Mouse (Mus musculus) megakaryocyte progenitor cell, adult 5-6 weeks (primary cell): ENCODE data around the gene Dalrd3. TPM values are rescaled to one million over a fixed set of nuclear protein-coding genes. Genes with fewer than 3 reads are reported as not detected.

Experiments
- ATAC-seq: replicated peaks from 2 replicates; pipeline ENCODE4 v1.8.0; 2016; ENCODE audit warnings: mild to moderate bottlenecking, moderate TSS enrichment, inconsistent platforms; ENCODE audit not compliant: poor library complexity
- total RNA-seq, 2 experiments: library from RNA; stranded (forward) in 1 of 2; stranded (reverse) in 1 of 2; fragments of 157-497, 149-512 nt in 1 of 2; fragments of 200-1000 nt in 1 of 2; gene quantifications; 2 replicates each; pipeline versions ENCODE4 v1.2.3 to v1.2.4; 2015 to 2017

Dalrd3 gene
- 95.3 and 103 TPM in 2 replicates for total RNA-seq (2015)
- total RNA-seq (2017): 42.7 and 43.4 TPM in 2 replicates

DNA sequence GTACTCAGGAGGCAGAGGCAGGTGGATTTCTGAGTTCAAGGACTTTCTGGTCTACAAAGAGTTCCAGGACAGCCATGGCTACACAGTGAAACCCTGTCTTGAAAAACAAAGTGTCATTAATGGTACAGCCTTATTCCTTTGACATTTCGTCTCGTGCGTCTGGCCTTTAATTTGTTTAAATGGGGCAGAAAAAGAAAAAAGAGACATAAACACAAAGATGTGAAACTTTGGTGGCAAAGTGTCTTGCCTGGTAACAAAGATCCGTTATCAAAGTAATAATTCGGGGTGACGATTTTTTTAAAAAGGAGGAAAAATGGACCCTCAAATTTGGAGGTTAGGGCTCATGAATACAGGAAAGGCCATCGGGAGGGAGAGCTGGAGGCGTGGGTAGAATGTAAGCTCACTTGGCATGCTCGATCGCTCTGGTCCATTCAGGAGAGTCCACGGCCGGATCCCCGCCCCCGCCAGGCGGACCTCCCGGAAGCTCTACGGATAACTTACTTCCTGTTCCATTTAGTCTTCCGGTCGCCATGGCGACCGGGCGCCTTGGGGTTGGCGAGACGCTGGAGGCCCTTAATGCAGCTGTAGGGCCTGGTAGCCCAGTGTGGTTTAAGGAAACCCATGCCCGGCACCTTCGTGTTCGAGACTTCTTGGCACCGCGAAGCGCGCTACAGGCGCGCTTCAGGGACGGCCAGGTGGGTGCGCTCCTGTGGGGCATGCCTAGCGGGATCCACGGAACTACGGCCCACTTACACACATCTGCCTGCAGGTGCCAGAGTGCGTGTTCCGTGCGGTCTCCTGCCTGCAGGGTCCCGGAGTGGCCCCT is at the start of gene Dalrd3:
Gene Dalrd3, plus strand, starts transcription at position 506 of the 826 bp plus-strand sequence.
- peak; percentile 45 for ATAC-seq

DNA sequence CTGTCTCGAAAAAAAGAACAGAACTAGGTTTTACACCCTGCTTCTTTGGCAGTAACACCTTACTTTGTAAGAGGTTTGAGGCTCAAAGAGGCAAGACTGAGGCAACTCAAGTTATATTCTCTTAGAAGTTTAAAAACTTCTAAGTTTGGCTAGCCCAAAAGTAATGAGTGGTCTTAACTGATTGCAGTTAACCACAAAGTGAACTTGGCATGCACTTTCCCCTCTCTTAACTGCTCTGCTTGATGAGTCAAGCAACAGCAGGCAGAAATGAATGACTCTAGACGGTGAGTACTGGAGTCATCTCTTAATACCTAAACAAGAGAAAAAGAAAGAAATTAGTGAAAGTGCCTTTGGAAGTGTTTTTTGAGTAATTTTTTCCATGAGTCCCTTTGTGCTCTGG is 48.1 kb upstream of the Dalrd3 start:
- no peak for ATAC-seq

DNA sequence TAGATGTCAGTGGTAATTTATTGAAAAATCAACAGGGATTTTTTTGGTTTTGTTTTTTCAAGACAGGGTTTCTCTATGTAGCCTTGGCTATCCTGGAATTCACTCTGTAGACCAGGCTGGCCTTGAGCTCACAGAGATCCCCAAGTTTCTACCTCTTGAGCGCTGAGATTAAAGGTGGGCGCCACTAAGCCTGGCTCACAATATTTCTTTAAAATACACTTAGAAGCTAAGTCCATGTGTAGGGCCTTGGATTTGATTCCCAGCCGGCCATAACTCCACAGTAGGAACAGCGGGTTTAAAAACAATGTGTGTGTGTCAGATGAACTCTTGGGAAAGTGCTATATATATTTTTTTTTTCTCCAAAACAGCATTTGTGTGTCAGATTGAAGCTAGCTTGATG is 46.3 kb upstream of the Dalrd3 start:
- no peak for ATAC-seq

DNA sequence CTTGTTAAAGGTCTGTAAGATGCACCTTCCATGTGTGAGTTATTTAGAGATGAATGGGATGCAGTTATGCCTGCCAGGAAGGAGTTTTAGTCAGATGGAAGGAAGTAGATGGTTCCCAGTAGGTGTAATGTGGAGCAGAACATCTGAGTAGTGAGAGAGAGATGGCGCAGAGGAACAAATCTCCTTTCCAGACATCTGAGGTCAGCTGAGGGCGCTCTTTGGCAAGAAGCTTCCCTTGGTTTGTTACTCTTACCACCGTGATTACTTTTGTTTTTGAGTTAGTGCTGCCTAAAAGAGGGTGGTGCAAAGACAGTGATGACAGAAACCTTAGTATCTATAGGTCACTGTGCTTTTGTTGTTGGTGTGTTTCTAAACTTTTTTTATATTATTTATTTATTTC is 44.3 kb upstream of the Dalrd3 start:
- no peak for ATAC-seq

DNA sequence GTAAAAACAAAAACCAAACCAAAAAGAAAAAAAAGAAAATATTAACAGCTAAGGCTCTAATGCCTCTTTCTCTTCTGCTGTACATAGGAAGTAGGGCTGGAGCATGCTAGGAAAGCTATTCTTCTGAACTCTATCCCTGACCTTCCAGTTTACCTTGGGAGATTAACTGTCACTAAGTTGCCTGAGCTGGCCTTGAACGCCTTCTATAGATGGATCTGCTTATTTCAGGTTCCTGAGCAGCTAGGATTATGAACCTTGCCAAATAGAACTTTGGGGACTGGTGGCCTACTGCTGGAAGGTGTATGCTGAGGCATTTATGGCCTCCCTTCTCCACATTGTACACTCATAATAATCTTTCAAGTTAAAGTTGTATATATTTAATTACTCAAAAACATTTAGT is 38.7 kb upstream of the Dalrd3 start:
- no peak for ATAC-seq

DNA sequence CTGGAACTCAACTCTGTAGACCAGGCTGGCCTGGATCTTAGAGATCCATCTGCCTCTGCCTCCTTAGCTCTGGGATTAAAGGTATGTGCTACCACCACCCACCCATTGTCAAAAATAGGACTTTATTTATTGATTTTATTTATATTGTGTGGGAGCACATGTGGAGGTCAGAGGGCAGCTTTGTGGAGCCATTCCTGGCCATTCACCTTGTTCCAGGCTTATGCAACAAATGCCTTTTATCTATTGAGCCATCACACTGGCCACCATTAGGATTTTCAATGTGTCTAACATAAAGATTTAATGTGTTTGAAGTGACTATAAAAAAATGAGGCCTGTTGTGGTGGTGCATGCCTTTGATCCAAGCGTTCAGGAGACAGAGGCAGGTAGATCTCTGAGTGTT is 38.2 kb upstream of the Dalrd3 start:
- no peak for ATAC-seq

DNA sequence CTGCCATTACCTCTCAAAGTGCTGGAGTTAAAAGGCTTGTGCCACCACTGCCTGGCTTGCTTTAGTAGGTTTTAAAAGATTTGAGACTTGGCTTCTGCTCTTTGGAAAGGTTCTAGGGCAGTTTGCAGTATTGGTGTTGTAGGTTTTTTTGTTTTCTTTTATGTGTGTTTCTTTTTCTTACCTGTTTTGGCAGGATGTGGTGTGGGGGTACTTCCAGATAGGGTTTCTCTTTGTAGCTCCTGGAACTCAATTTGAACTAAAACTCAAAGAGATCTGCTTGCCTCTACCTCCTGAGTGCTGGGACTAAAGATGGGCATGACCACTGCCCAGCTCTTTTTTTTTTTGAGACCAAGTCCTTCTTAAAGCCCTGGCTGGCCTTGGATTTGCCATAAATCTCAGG is 28.8 kb upstream of the Dalrd3 start:
- no peak for ATAC-seq

DNA sequence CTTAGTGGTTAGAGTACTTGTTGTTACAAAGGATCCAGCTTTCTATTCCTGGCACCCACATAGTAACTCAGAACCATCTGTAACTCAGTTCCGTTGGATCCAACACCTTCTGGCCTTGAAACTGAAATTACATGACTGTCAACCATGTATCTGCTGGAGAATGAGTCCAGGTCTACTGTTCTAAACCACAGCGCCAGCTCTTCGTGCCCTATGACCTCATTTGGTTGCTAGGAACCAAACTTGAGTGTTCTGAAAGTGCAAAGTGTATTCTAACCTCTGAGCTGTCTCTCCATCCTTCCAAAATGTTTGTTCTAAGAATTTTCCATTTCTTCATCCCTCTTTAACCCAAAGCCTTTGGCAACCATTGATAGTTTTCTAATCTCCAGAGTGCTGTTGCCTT is 23.7 kb upstream of the Dalrd3 start:
- ATAC-seq: no peak

DNA sequence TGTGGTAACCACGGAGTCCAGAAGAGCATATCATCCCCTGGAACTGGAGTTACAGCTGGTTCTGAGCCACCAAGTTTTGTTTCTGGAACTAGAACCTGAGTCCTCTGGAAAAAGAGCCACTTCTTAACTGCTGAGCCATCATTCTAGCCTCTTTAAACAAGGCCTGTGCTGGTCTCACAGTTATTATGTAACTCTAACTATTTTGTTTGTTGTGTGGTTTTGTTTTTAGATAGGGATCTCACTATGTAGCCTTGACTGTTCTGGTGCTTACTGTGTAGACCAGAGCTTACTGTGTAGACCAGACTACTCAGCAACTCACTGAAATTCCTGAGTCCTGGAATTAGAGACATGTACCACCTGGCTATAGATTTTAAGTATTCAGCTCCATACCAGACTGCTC is 22.8 kb upstream of the Dalrd3 start:
- ATAC-seq: no peak

DNA sequence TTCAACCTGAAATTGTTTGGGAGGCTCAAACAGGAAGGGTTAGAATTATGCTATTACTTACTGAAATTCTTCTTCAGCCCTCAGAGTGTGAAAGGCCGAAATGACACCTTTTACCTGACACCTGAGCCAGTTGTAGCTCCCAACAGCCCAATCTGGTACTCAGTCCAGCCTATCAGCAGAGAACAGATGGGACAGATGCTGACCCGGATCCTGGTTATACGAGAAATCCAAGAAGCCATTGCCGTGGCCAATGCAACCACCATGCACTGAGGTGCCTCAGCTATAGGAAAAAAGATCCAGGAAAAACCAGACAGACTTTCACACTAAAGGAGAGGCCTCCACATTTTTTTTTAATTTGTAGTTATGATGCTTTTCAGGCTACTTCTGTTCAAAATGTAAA is 10.5 kb upstream of the Dalrd3 start:
- ATAC-seq: no peak

DNA sequence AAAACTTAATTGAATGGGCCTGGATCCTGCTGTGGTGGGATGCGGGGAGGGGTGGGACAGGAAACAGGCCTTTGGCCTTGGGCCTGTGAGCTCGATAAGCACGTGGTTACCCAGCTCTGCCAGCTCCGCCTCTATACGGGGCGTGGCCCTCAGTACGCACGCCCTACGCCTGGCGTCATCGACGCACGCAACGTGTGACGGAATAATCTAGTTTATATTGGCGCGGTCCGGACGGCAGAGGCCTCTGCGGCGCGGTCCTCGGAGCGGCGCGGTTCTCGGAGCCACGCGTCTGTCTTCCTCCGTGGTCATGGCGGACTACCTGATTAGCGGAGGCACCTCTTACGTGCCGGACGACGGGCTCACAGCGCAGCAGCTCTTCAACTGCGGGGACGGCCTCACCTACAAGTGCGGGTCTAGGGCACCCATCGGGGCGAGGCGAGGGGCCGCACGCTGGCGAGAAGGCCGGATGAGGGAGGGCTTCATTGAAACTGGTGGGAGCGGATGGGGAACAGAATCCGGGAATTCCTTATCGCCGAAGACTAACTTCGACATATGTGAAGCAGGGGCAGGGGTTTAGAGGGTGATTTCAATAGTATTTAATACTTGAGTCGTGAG is 9.4 kb upstream of the Dalrd3 start, which contains the start of gene Impdh2:
Gene Impdh2, plus strand, starts transcription at position 60 of the 615 bp plus-strand sequence.
- ATAC-seq: peak; percentile 94

DNA sequence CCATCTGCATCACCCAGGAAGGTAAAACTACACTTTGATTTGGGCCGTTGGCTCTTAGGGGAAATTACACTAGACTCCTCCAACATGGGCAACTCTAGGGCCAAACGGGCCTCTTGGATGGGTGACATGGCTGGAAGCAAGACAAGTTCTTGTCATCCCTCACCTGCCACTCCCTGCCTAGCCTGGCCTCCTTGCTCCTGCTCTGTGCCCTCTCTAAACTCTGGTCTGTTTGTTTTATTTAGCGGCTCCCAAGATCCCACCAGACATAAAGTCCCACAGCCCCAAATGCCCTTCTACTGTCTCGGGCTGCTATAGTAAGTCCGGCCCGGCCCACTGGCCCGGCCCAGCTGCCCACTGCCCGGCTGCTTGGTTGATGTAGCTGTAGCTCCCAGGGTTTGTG is 6.0 kb upstream of the Dalrd3 start:
- ATAC-seq: no peak

DNA sequence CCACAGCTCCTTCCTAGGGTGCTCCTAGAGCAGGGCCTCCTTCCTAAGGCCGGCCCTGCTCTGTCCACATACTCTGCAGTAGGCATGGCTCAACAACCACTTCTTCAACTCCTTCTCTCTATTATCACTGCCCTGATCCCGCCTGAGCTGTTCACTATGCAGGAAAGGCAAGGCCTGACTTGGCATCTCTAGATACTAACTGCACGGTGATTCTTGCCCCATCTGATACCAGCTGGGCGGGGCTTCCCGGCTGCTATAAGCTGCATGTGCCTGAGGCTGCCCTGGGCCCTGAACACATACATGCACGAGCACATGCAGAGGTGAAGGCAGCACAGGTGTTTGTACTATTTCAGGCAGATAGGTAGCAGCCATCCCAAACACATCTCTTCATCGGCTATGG is 5.6 kb upstream of the Dalrd3 start:
- no peak for ATAC-seq

DNA sequence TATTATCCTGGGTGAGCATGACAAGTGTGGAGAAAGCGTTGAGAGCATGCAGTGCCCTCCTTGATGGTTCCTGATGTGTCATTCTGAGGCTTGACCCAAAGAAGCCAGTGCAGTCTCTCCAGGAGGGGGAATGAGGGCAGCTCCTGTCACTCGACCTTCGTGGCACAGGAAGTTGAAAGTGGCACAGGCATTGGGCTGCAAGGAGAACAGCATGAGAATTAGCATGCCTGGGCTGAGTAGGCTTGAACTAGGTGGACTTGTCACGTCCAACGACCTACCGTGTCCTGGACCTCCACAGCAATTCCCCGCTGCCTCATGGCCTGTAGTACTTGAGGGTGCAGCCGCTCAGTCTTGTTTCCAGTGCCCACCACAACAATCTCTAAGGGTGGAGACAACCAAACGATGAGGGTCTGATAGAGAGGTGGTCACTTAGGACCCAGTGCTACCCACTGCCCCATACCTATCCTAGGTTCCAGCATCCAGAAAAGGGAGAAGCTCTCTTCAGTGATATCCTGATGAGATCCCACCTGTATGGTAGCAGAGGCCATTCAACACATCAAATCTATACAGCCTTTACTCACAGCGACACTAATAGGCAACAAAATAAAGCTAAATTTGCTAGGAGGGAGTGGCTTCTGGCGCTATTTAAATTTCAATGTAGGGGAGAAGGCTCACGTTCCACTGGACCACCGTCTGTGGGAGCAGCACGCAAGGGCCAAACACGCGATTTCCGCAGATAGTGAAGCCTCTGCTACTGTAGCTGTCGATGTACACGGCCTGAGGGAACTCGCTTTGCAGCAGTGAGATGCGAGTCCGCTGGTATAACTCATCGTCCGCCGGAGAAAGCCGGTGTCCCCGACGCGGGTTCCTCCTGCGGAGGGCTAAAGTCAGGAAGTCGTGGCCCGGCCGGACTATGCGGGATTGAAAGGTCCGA is 3.5 kb upstream of the Dalrd3 start:
- no peak for ATAC-seq

DNA sequence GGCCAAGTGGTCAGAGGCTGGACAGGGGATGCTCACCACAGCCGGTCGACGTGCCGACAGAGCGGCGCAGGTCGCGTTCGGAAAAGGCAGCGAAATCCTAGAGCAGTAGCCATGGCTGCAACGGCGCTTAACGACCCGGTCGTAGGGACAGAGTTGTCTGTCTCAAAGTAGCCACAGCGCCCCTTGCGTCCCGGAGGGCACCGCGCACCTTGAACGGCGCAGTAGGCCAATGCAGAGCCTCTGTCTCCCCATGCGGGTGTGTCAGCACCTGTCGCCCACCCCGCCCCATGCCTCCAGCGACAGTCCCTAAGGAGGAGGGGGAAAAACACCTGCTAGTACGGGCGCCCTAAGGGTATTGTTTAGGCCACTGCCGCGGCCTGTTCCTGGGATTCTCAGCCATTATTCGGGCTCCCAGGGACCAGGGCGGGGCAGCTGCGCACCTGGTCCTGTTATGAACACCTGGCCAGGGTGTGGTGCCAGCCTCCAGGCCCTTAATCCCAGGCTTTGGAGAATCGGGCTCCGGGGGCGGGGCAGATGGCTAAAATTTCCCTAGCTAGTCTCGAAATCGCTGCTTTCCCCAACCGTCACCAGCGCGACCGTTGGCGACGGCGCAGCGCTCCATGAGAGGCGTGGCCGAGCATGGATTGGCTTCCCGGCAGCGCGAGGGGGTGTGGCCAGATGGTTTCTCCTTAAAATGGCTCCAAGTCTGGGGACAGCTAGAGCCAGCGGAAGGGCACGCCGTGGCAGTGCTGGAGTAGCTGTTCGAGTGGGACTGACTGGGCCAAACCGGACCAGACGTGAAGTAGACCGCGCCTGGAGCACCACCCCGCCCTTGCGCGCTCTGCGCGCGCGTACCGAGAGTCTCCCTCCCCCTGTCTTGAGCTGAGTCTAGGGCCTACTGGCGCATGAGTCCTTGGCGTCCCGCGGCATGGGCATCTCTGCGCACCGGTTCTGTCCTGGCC is 2.6 kb upstream of the Dalrd3 start, which contains the start of gene Ndufaf3:
Gene Ndufaf3, minus strand, starts transcription at position 620 of the 962 bp plus-strand sequence.
- ATAC-seq: peak; percentile 58

DNA sequence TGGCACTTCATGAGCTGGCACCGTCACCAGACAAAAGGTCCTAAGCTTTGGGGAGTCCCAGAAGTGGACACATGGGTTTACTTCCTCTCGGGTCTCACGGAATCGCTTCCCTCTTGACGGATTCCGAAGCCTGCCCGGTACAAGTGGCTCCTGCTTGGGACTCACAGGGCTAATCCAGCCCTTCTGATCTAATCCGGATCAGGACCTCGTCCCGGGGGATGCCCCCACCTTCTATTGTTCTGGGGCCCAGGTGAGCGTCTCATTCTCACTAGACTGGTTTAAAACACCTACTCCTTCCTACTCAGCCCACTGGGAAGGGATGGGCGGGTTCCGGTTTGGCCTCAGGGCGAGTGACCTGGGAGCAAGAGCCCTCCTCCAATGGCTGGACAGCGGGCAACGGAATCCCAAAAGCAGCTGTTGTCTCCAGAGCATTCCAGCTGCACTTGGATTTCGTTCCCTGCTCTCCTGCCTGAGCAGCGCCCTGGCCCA is 1.7 kb upstream of the Dalrd3 start:
- ATAC-seq: no peak

DNA sequence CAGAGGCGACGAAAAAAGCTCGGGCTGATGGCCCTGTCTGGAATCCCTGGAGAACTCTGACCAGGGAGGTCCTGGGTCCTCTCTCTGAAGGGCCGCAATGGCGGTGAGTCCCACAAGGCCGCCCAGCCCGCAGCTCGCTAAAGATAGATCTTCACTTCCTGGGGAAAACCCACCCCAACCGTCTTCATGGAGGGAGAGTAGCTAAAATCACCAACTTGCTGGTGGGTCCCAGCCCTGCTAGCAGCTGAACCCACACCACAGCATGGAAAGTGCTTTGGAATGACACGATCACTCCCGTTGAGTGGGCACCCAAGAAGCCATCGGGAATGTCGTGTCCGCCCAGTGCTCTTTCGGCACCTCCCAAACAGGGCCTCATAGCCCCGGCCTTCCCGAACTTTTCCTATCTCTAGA is 1.2 kb upstream of the Dalrd3 start:
- ATAC-seq: no peak

DNA sequence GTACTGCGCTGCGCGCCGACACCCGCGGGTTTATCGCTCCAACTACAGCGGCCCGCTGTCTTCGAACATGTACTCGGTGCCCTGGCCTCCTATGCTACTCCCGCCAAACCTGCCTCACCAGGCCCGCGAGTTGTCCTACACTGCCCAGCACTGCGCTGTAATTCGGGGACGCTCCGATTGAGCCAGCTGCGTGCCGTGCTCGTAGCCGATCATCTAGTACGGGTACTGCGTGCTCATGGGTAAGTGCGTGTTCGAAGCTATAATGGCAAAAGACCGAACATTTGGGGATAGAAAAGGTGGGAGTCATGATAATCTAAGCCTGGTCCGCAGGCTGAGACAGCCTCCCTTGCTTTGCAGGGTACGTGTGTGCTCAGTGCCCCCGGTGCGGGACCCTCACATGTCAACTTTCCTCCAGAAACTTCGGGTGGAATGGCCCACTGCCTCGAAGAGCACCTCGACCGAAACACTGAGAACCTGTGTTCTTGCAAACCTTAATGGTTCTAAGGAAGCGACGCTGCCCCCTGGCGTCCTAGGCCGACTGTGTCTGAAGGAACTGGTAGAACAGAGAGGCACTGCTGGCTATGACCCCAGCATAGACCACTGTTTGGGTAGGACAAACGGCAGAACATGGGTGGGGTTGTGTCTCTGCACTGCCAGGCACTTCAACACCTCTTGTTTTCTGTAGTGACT is 666 bp downstream of the Dalrd3 start:
- ATAC-seq: peak; percentile 29

DNA sequence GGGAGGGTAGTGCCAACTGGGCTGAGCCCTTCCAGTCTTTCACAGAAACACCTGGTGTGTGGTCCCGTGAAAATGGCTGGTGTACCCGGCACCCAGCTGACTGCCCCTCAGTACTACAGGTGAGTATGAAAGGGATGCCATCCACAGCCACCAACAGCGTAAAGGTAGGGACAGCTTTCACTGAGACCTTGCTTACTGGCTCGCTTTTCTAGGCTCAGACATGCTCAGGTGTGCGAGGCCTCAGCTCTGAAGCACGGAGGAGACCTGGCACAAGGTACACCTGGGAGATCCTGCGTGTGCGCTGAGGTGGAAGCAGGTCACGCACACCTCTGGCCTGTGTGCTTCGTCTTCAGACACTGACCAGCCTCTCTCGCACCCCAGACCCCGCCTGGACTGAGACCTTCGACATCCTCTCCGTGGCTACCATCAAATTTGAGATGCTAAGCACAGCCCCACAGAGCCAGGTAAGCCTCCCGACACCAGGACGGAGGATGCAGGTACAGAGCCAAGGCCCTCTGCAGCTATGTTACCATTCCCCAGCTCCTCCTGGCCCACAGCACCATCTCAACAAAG is 1.8 kb downstream of the Dalrd3 start:
- no peak for ATAC-seq
